Mouse (Mus musculus): Measurements from ENCODE around the gene Mrgprb4.

Mrgprb4 gene

DNA sequence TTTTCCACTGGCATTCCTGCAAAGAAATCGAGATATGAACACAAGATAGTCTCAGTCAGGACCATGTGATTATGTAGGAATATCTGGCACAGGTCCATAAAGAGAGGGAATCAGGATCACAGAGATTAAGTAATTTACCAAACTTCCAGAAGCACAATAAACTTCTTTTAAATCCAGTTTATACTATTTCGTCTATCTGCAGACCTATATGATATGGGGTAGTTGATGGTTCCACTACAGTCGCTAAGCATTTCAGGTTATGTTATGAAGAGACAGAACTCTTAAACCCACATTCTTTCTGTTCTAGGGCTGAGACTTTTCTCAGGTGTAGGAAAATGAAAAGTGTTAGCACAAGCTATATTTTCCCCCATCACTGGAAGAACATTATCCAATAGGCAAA, at the start of gene Mrgprb4:
TSS of gene Mrgprb4 (minus strand) at position 101 of the 400 bp plus-strand sequence.
- DNase-seq (ENCODE audit: extremely low read depth, insufficient read length, low spot score) = no peak

DNA sequence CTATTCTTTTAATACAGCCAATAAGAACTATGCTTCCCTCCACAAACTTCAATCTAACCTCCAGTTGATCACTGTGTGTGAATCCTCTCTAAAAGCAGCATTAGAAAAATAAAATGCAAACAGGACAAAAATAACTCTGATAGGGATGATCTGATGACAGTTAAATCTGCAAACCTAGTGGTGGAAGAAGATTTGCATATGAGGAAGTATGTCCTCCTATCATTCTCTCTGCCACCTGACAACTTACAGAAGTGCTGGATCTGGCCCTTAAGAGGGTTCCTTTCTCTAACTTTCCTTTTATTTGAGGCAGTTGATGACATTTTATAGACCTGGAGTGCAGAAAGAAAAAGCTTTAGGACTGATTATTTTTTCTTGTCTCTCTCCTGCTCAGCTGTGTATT, 27.0 kb upstream of the Mrgprb4 start:
- DNase-seq (ENCODE audit: extremely low read depth, insufficient read length, low spot score) = no peak

DNA sequence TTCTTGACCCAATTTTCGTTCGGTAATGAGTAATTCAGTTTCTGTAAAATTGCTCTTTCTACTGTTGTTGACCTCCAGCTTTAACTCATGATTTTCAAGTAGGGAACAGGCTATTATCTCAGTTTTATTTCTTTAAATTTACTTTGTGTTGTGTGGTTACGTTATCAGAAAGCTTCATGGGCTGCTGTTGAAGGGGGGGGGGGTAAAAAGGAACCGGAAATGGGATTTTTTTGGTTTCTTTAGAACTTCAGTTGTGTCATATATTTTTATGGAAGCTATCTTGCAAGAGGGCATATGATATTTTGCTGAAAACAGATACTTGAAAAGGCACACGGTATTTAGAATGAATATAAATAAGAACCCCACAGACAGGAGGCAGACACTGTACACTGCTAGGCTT, 26.0 kb upstream of the Mrgprb4 start:
- DNase-seq (ENCODE audit: extremely low read depth, insufficient read length, low spot score) = no peak

DNA sequence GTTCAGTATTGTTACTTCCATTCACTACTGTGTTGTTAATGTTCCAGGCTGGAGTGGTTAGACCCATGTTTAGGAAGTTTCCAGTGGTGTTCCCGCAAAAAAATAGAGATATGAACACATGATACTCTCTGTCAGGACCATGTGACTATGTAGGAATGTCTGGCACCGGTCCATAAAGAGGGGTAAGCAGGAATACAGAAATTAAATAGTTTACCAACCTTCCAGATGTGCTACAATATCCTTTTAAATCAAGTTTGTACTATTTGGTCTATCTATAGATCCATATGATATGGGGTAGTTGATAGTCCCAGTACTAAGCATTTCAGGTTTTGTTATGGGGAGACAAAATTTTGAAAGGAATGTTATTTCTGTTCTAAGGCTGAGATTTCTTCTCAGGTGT, 30.2 kb downstream of the Mrgprb4 start, which contains the start of gene Mrgprb5:
TSS of gene Mrgprb5 (minus strand) at position 101 of the 400 bp plus-strand sequence.
- no peak for DNase-seq (ENCODE audit: extremely low read depth, insufficient read length, low spot score)

DNA sequence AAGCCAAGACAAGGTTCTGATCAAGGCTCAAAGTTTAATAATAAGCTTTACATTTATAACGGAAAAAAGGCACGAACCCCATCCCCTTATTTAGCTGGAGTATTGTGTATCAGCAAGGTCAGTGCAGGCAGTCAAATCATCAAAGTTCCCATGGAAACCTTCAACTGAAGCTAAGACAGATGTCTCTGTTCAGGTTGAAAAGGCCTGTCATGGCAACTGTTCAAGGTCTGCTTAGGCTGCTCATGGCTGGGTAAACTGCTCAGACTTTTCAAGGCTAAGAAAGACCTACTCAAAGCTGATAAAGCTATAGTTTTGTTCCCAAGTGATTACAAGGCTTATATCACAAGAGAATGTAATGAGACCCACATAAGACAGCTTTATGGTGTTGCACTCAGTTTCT, 31.6 kb downstream of the Mrgprb4 start:
- no peak for DNase-seq (ENCODE audit: extremely low read depth, insufficient read length, low spot score)

All from 3134 (cell line).